Mouse (Mus musculus): ENCODE measurements around the gene Trim10.

Trim10 gene

DNA sequence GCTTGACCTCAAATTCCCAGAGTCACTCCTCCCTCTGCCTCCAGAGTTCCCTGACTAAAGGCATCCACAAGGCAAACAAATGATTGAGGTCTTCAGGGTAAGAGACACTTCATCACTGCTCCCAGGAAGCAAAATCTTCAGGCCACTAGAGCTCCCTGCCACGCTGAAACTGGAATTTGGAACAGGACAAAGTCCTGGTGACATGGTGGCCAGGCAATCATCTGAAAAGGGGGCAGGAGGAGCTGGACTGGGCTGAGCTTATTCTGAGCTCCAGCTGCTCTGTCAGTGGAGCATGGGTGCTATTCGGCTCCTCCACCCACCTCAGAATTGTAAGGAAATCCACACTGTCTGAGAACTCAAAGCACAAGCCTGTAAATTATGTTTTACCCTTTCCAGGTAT is 42.7 kb downstream of the Trim10 start:
- no peak for DNase-seq (ENCODE audit: low spot score)

GRCm38 (mm10) chr17:36914108-36914507 is 44.7 kb downstream of the Trim10 start:
- peak; percentile 66 for DNase-seq (ENCODE audit: low spot score)

DNA sequence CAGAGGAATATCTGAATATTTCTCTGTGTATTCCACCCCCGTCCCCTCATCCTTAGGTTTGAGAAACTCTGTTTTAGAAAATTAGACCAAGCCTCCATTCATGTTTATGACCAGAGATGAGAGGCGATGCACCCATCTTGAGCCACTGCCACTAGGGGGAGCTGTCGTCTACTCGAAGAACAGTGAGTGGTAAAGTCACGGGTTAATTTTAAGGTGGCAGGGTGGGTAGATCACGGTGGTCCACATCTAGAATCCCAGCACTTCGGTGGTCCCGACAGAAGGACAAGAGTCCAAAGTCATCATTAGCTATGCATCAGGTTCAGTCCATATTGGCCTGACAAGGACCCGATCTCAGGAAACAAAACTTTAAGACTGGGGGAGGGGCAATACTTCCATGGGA is 45.7 kb downstream of the Trim10 start:
- DNase-seq (ENCODE audit: low spot score) = peak; percentile 29

DNA sequence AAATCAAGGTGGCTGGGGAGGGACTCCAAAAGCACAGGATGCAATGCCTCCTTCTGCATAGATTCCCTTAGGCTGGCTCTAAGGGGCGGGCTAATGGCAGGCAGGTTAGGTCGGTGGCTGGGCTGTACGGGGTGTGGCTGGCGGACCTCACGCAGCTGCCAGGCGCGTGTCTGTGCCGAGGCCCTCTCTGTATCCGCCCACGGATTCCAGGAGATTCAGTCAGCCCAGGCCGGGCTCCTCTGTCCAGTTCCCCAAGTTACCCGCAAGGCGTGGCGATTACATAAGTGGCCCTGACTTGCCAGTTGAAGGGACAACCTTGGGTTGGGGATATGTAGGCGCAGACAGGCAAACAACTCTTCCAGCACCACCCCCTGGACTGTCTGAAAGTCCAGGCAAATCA is 50.9 kb downstream of the Trim10 start:
- no peak for DNase-seq (ENCODE audit: low spot score)

DNA sequence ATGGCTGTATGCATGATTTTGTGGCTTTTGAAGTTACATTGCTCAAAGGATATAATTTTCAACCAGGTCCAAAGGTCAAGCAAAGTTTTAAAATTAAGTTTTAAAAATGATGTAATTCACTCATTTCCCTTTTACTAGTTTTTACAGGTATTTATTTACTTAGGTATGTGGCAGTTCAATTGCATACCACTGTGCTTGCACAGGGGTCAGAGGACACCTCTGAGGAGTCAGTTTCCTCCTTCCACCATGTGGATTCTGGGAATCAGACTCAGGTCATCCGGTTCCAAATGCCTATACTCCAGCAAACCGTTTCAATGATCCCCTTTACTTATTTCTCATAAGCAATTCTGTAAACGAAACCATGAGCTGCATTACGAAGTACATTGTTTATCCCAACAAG is 53.3 kb downstream of the Trim10 start:
- DNase-seq (ENCODE audit: low spot score) = no peak

DNA sequence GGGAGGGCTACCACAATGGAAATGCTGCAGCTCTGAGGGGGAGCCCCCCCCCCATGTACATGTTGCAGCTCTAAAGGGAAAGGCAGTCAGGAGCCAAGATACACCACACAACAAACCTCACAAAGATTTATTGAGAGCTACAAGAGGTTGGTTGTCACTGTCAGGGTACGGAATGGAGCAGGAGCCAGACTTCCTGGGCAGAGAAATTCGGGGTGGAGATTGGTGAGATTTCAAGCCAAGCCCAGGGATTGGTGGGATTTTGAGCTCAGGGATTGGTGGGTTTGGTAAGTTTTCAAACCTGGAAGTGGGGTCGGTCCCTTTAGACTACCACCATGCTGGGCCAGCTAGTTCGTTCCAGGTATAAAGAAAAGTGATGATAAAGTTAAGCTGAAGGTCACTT is 54.1 kb downstream of the Trim10 start:
- DNase-seq (ENCODE audit: low spot score) = no peak

All from layer of hippocampus, adult 9-10 months (tissue).